Mouse (Mus musculus) lung, adult 2 months (tissue): ENCODE results near the gene Wdr31. TPM values are rescaled to one million over a fixed set of nuclear protein-coding genes. Genes with fewer than 3 reads are reported as not detected.

Experiments
- DNase-seq: peaks from one replicate; pipeline ENCODE4 v3.0.0; 2022
- H3K4me1 ChIP-seq: fragments of 200-500 bp; 2 replicates; pipeline ENCODE4 v1.6.1; 2011; ENCODE audit warnings: low read length; ENCODE audit not compliant: control insufficient read depth, insufficient read depth
- H3K4me3 ChIP-seq: fragments of 200-500 bp; replicated peaks from 2 replicates; pipeline ENCODE3; 2011; ENCODE audit warnings: low read depth, mild to moderate bottlenecking, control low read depth, low read length; ENCODE audit errors: extremely low read depth
- CTCF ChIP-seq: fragments of 200-500 bp; IDR thresholded peaks from 2 replicates; pipeline ENCODE4 v1.5.1; 2011; ENCODE audit warnings: mild to moderate bottlenecking, low read length, control low read depth; ENCODE audit not compliant: insufficient read depth
- POLR2A ChIP-seq: fragments of 200-500 bp; IDR thresholded peaks from 2 replicates; pipeline ENCODE4 v1.6.1; 2011; ENCODE audit warnings: low read depth, mild to moderate bottlenecking, control low read depth, low read length, borderline replicate concordance; ENCODE audit errors: extremely low read depth
- WGBS: fragments of 180-500 bp; shearing (Covaris S2); methylation state at CpG from one replicate; pipeline ENCODE4 v1.1.7; 2018; 5-methylcytosine and 5-hydroxymethylcytosine counted together
- polyA plus RNA-seq: library from polyadenylated mRNA; depleted of rRNA; stranded (reverse); fragments of >200 nt; gene quantifications from 2 replicates; pipeline ENCODE4 v1.2.3, GENCODE M21; 2012

Wdr31 gene
- polyA plus RNA-seq, 1 experiment = 4.2 TPM

DNA sequence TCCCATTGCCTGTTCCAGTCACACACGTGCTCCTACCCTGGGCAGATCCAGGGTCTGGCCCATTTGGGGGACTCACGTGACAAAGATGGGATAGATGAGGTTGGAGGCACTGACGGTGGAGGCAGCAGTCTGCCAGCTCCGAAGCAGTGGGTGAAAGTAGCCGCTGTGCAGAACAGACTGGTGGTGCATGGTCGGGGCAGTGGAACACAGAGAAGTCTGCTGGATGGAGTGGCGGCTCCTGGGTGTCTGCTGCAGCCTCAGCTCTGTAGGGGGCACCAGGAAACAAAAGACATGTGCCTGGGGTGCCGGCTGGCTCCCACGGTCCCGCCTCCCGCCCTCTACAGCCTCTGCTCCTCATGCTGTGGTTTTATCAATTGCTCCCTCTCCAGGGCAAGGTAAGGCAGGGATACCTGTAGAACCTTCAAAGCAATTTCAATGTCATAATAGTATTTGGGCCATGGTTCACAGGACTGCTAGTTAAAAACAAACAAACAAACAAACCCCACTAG, 43.4 kb upstream of the Wdr31 start:
- H3K4me3 ChIP-seq = no peak overlapping the region

DNA sequence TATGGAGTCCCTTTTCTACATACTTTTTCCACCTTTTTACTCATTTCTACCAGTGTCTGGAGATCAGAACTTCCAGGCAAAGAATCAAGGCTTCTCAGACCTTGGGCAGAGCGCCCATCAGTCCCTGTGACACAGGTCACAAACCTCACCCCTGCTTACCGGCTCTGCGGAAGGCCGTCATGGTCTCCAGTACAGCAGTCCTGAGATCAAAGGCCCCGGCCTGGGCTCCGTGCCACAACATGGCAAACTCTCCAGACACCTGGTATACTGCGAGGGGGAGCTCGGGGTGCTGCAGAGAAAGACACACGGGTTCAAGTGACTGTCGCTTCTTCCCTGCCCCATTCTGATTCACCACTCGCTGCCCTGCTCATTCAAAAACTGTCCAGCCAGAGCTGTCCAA, 39.2 kb upstream of the Wdr31 start:
- no peak for DNase-seq
- no peaks in the 10 kb centered on the region for H3K4me1 ChIP-seq
- no peak for TF ChIP-seq CTCF
- no peak for TF ChIP-seq POLR2A
- H3K4me3 ChIP-seq = no peak overlapping the region
- 87% methylated on average over 11 of the region's 11 CpGs for WGBS

More for the DNA sequence above, 43.4 kb upstream of the Wdr31 start:
- peaks cover 3% of the 10 kb centered on the region; the same call in 1 of the 2 replicates for H3K4me1 ChIP-seq
- no peak for DNase-seq
- WGBS = 60% methylated on average over 11 of the region's 11 CpGs
- TF ChIP-seq POLR2A (no peak), CTCF (no peak)

DNA sequence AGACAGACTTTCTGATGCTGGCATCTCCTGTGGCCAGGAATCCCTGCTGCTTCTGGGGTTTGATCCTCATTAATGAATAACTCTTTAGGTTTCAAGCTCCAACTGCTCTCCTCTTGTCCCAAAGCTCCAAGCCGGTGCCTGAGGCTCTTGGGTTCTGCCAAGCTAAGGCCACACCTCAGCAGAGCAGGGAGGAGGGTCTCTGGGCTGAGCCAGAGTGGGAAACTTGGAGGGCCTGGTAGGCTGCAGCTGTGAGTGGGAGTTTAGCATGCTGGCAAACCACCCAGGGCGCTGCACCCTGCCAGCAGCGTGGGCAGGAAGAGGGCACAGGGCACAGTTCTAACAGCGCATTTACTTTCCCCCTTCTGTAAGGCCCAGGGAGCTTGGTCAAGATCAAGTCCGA, 38.1 kb upstream of the Wdr31 start:
- no peak for DNase-seq
- 84% methylated on average over 5 of the region's 5 CpGs for WGBS
- TF ChIP-seq CTCF = no peak
- no peak for TF ChIP-seq POLR2A
- H3K4me1 ChIP-seq = no peaks in the 10 kb centered on the region
- no peak overlapping the region for H3K4me3 ChIP-seq

DNA sequence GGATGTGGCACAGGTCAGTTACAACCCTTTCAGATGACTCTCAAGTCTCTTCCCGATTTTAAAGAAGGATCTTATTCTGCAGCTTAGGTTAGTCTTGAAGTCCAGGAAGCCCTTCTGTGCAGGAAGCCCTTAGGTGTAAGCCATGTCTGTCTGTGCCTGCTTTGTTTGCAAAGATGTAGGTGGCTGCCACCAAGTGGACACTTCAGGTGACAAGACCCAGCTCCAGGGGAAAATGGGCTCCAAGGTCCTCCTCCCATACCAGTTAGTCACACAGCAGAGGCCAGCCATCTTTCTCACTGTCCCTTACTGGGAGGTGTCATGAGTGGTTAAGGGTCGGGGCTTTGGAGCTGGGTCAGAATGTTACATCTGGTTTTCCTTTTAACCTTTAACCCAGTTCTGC, 36.1 kb upstream of the Wdr31 start:
- 38% methylated on average over 2 of the region's 2 CpGs for WGBS
- no peak for DNase-seq
- H3K4me3 ChIP-seq = no peak overlapping the region

DNA sequence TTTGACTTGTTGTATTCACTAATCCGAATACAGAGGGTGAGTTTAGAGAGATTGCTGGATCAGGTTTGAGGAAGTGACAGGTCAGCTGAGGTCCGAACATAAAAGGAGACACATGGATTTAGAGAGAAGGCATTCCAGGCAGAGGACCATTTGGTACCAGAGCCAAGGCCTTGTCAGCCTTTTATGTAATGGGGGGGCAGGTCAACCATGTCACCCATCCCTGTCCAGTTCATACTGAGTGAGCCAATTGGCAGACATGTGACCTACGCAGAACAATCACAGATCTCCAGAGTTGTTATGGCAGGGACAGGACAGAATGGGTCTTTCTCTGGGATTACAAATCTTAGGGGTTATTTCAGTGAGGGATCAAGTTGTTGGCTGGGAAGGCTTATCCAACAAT, 35.3 kb upstream of the Wdr31 start:
- TF ChIP-seq CTCF (no peak), POLR2A (no peak)
- Histone ChIP-seq H3K4me3 (no peak overlapping the region), H3K4me1 (peaks cover 8% of the 10 kb centered on the region)
- 68% methylated on average over 3 of the region's 3 CpGs for WGBS
- no peak for DNase-seq

More for the DNA sequence above, 36.1 kb upstream of the Wdr31 start:
- peak; percentile 29; the same call in 1 of the 2 replicates for TF ChIP-seq CTCF
- TF ChIP-seq POLR2A = no peak
- peaks cover 8% of the 10 kb centered on the region for H3K4me1 ChIP-seq

DNA sequence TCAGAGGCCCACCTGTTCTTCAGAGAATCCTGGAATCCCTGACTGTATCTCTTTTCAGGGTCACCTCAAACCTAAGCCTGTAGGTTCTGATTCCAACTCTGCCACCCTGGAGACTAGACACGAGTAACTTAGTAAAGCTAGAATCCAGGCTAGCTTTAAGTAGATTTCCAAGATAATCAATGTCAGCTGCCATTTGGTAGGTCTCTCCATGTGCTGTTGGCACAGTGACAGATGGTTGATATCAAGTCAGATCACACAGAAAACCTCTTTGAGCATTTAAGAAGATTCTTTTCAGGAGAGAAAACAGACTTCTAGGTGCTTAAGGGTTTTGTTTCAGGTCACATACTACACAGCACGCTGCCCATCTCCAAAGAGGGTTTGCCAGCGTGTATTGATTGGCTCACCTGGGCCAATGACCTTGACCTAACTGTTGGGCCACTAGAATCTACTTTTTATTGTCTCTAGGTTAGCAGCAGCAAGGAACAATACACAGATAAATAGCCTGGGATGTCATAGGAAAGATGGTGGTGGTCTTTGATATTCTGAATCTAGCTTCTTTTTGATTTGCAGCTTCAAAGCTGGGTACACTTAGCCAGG, 32.8 kb upstream of the Wdr31 start, which contains the start of gene Hdhd3:
Hdhd3 (minus strand) TSS at position 94 of the 597 bp plus-strand sequence.
- 76% methylated on average over 3 of the region's 3 CpGs for WGBS
- peak within 1 kb of the TSS; percentile 99 for H3K4me3 ChIP-seq
- no peak for DNase-seq
- TF ChIP-seq CTCF = no peak
- TF ChIP-seq POLR2A = no peak
- peaks cover 8% of the 10 kb centered on the region for H3K4me1 ChIP-seq

DNA sequence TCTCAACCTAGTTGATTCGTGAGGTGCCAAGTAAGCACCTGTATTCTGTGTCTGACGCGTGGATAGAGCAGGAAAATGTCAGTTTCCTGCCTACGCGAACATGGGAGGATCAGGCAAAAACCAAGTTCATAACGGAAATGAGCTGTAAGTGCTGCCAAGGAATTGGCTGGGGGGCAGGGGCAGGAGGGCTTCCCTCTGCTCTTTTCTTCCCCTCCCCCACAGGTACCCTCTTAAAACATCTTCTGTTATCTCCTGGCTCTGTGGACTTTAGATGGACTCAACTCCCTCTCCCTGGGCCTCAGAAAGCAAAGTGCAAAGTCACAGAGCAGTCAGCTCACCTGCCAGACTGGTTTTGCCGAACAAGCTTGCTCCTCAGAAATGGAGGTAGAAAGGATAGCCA, 32.3 kb upstream of the Wdr31 start:
- Histone ChIP-seq H3K4me3 (no peak overlapping the region), H3K4me1 (peaks cover 8% of the 10 kb centered on the region)
- DNase-seq = no peak
- 34% methylated on average over 7 of the region's 7 CpGs for WGBS
- no peak for TF ChIP-seq POLR2A
- TF ChIP-seq CTCF = no peak

DNA sequence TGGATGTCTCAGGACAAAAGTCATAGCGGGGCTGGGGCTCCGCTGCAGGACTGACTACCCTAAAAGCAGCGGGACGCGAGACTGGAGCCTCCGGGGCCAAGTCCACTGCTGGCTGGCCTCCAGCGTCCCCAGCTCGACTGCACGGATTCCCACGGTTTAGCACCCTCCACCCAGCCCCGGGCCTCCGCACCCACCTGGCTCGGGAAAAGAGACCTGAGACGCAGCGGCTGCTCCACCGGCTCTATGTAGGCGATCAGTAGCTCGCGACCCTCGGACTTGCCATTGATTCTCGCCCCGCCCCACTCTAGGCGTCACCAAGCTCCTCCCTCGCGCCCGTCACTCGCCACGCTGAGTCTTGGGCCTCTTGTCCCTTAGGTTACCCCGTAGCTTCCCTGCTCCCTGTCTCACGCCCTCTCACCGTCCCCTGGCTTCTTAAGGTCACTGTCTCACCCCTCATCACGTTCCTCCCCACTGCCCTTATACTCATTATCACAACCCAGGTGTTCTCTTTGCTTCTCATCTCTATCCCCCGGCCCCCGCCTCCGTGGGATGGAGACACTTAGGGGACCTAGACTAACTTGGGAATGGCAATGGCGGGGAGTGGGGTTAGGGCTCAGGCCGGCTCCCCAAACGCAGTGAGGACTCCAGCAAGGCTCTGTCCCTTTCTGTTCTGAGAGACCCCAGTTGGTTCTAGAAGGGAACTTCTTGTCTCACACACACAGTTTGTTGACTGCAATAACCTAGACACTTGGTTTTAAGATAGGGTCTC, 31.5 kb upstream of the Wdr31 start:
- peak overlapping the region; percentile 99 for H3K4me3 ChIP-seq
- DNase-seq = peak; percentile 92
- TF ChIP-seq POLR2A (peak; percentile 76; the same call in 1 of the 2 replicates), CTCF (no peak)
- peaks cover 8% of the 10 kb centered on the region for H3K4me1 ChIP-seq
- 1% methylated on average over 38 of the region's 38 CpGs for WGBS

DNA sequence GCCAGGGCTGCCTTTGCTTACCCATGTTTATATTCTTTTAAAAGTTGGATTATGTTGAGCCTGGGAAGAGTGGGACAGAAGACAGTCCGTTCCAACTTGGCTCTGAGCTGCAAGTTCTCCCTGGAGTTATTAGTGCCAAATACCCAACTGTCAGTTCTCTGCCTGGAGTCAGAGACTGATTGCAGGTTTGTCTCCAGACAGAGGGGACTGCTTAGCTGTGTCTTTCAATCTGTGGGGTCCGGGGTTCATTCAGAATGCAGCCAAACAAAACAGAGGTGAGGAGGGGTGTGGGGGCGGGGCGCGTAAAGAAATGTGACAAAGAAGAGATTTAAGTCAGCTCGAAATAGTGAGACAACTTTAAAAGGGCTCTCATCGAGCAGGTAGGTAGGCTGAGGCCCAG, 30.8 kb upstream of the Wdr31 start:
- DNase-seq = no peak
- peak overlapping the region; percentile 99 for H3K4me3 ChIP-seq
- 1% methylated on average over 7 of the region's 7 CpGs for WGBS
- TF ChIP-seq CTCF (no peak), POLR2A (no peak)
- peaks cover 12% of the 10 kb centered on the region for H3K4me1 ChIP-seq
